Comparison of ENCODE assay signal across 10 mouse cellular contexts in the genomic region with DNA sequence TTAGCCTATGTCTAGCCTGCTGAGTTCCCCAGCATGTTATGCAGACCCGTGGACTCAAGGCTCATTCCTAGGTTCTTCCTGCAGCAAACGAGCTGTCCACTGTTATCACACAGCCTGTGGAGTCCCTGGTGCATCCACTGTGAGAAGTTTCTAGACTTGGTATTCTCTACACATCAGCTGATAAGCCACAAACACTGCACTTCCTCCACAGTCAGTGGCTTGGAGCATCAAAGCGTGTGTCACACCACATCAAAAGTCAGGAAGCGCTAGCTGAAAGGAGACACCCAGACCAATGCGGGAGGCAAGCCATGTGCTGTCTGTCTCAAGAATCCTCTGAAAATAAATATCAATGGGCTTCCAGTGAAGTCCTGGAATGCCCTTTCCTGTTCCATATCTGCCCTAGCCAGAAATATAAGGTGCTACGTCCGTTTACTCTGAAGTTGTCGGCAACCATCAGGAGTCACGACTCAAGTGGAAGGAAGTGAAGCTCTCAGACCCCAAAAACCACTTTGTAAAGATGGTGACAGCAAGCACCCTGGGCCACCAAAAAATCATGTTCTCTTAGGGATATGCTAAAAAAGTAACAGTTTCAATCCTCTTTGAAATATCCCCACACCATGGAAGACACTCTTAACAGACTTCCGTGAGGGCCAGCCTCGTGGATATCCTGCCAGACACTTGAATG.
DNase-seq lines count a peak whose midpoint lies in the region; ATAC-seq and TF ChIP-seq lines count a peak whose summit lies in the region.
"Had no signal": no experiment of that assay in that cellular context is flagged by ENCODE, and none has a peak within 500 bp of the region (broad histone marks: within the 10 kb centered on the region; RNA-seq: fewer than 3 reads in every experiment).

No protein-coding gene starts in this region.

- intact Hi-C loops in left cerebral cortex, postnatal 4 days (cut with DNase I) = no loop called here
- intact Hi-C loops in gastrocnemius, adult 2 months (cut with DNase I) = no loop called here

- ATAC-seq in megakaryocyte progenitor cell, adult 5-6 weeks (replicated peaks; ENCODE audit: poor library complexity) = peak; percentile 90

- H3K79me2 ChIP-seq in liver, adult 2 months (ENCODE audit: control insufficient read depth, insufficient read depth, low read length) = no peaks in the 10 kb centered on the region

- peaks cover 11% of the 10 kb centered on the region for H3K4me1 ChIP-seq in liver, adult 2 months (ENCODE audit: control insufficient read depth, insufficient read depth, low read length)
- H3K4me1 ChIP-seq: hindbrain, embryonic 10.5 days had no signal

- H3K9ac ChIP-seq in liver, adult 2 months (ENCODE audit: low read depth, low read length) = no peak overlapping the region

- WGBS in liver, adult 2 months = 75% methylated on average over 11 of the region's 11 CpGs

- no peaks in the 10 kb centered on the region for H3K36me3 ChIP-seq in liver, adult 2 months (ENCODE audit: control insufficient read depth, insufficient read depth, low read length)
- H3K36me3 ChIP-seq: hindbrain, embryonic 10.5 days had no signal

- H3K27me3 ChIP-seq in liver, adult 2 months (ENCODE audit: control insufficient read depth, insufficient read depth, low read length) = no peaks in the 10 kb centered on the region

- no peak overlapping the region for H3K4me3 ChIP-seq in liver, adult 2 months (ENCODE audit: insufficient read depth, low read depth, low read length)
- no peak overlapping the region for H3K4me3 ChIP-seq in gastrocnemius, adult 2 months
- H3K4me3 ChIP-seq: hindbrain, embryonic 10.5 days had no signal

- TF ChIP-seq POLR2A in liver, adult 2 months (IDR thresholded peaks at IDR 0.05; ENCODE audit: extremely low read depth, insufficient read depth, low read length) = no peak

- peak; percentile 14 for DNase-seq in kidney, postnatal 10 days
- no peak for DNase-seq in kidney, adult 8-10 months
- no peak for DNase-seq in liver, adult 2 months (ENCODE audit: extremely low read depth, low read depth, low spot score)
- peak; percentile 44 for DNase-seq in thymus, postnatal 25 days
- no peak for DNase-seq in left cerebral cortex, postnatal 4 days
- no peak for DNase-seq in adrenal gland, postnatal 4 days (ENCODE audit: low spot score in 2 of 2)
- no peak for DNase-seq in gastrocnemius, adult 2 months
- DNase-seq: right cerebral cortex, postnatal 14 days had no signal

- H3K27ac ChIP-seq in liver, adult 2 months (replicated peaks; ENCODE audit: insufficient read depth, low read depth, low read length) = 0 out of 2 replicates have a peak overlapping the region, but pooled peaks have one; percentile 26
- H3K27ac ChIP-seq in gastrocnemius, adult 2 months = no peak overlapping the region
- H3K27ac ChIP-seq: hindbrain, embryonic 10.5 days had no signal

- TF ChIP-seq CTCF in liver, adult 2 months (IDR thresholded peaks at IDR 0.05; ENCODE audit: low read depth, low read length) = no peak
- TF ChIP-seq CTCF in gastrocnemius, adult 2 months (IDR thresholded peaks at IDR 0.05) = no peak

Comparison
In these comparisons a context has a peak if more than half of its experiments do, and no peak if none do; other contexts are left out.
1. DNase-seq: peak in kidney, postnatal 10 days (single experiment) and thymus, postnatal 25 days (single experiment); none in kidney, adult 8-10 months (0 of 2), liver, adult 2 months (single experiment), left cerebral cortex, postnatal 4 days (single experiment), adrenal gland, postnatal 4 days (0 of 2) and gastrocnemius, adult 2 months (single experiment).